Mouse (Mus musculus) liver, postnatal 0 days (tissue): ENCODE results near the gene Gng12.

Experiments used
- CTCF ChIP-seq: sonication (generic); IDR thresholded peaks from 2 replicates; pipeline ENCODE4 v1.5.1; 2016; ENCODE audit warnings: antibody characterized with exemption, low read depth
- EP300 ChIP-seq: IDR thresholded peaks from 2 replicates; pipeline ENCODE4 v1.6.1; 2016; ENCODE audit warnings: antibody characterized with exemption, low read depth, mild to moderate bottlenecking

- TF ChIP-seq EP300 (peak; percentile 89), CTCF (no peak)
Measured at GRCm38 (mm10) chr6:67046937-67047336, 150.7 kb downstream of the Gng12 start.
